Mouse (Mus musculus) kidney, postnatal 0 days (tissue): ENCODE results near the gene Smbd1. TPM values are rescaled to one million over a fixed set of nuclear protein-coding genes. Genes with fewer than 3 reads are reported as not detected.

Source experiments
- ATAC-seq: fragments of 200-750 bp; cut with Nextera tagmentation; replicated peaks from 2 replicates; pipeline ENCODE4 v1.8.0; 2017; ENCODE audit warnings: low read depth, moderate number of reproducible peaks, moderate TSS enrichment, moderate library complexity; ENCODE audit not compliant: low FRiP score
- DNase-seq: peaks from one replicate; pipeline ENCODE4 v3.0.0-alpha.2; 2016; ENCODE audit warnings: low spot score
- H3K27ac ChIP-seq: fragments of 300-500 bp; sonication (generic); 2 replicates; pipeline ENCODE4 v1.5.1; 2014; ENCODE audit warnings: mild to moderate bottlenecking
- H3K27me3 ChIP-seq: fragments of 300-500 bp; sonication (generic); 2 replicates; pipeline ENCODE4 v1.6.1; 2014; ENCODE audit warnings: low read length, mixed read lengths; ENCODE audit not compliant: insufficient read depth
- H3K36me3 ChIP-seq: fragments of 300-500 bp; sonication (generic); 2 replicates; pipeline ENCODE4 v1.6.1; 2014; ENCODE audit warnings: low read length, mixed read lengths; ENCODE audit not compliant: insufficient read depth
- H3K4me1 ChIP-seq: fragments of 300-500 bp; sonication (generic); replicated peaks from 2 replicates; pipeline ENCODE4 v1.6.1; 2014; ENCODE audit warnings: antibody characterized with exemption, low read length, mixed read lengths; ENCODE audit not compliant: insufficient read depth
- H3K4me2 ChIP-seq: fragments of 300-500 bp; sonication (generic); 2 replicates; pipeline ENCODE4 v1.6.1; 2014; ENCODE audit warnings: mild to moderate bottlenecking, low read length, moderate library complexity, mixed read lengths
- H3K4me3 ChIP-seq: fragments of 300-500 bp; sonication (generic); replicated peaks from 2 replicates; pipeline ENCODE4 v1.5.1; 2014; ENCODE audit warnings: low read depth, low read length
- H3K9ac ChIP-seq: fragments of 300-500 bp; sonication (generic); 2 replicates; pipeline ENCODE4 v1.6.1; 2014; ENCODE audit warnings: low read depth, low read length
- H3K9me3 ChIP-seq: fragments of 300-500 bp; sonication (generic); replicated peaks from 2 replicates; pipeline ENCODE4 v1.6.1; 2016; ENCODE audit warnings: low read length, inconsistent platforms, mixed read lengths
- CTCF ChIP-seq: IDR thresholded peaks from 2 replicates; pipeline ENCODE4 v1.5.1; 2016; ENCODE audit warnings: antibody characterized with exemption, low read depth, mild to moderate bottlenecking, moderate library complexity
- WGBS: fragments of 180-500 bp; shearing (Covaris S2); extraction: QIAGEN DNeasy Blood & Tissue Kit; methylation state at CpG from one replicate; pipeline ENCODE4 v1.1.7; 2014; 5-methylcytosine and 5-hydroxymethylcytosine counted together
- polyA plus RNA-seq: library from polyadenylated mRNA; unstranded; fragments of >200 nt; fragmentation: Nextera tagmentation; extraction: Ambion mirVana; gene quantifications from 2 replicates; pipeline ENCODE4 v1.2.1, GENCODE M21; 2015

Gene Smbd1
- polyA plus RNA-seq, 1 experiment from 2014 or later, result 0.24 TPM

GRCm38 (mm10) chr16:32815160-32815605, 4.9 kb upstream of the Smbd1 start:
- Histone ChIP-seq H3K4me3 (peak overlapping the region; percentile 27), H3K36me3 (no peaks in the 10 kb centered on the region), H3K9ac (peak overlapping the region; percentile 32; the same call in 1 of the 2 replicates), H3K4me1 (peaks cover 11% of the 10 kb centered on the region), H3K4me2 (peak overlapping the region; percentile 55), H3K27ac (peak overlapping the region; percentile 68; the same call in 1 of the 2 replicates), H3K9me3 (no peaks in the 10 kb centered on the region), H3K27me3 (no peaks in the 10 kb centered on the region)
- DNase-seq (peak; percentile 85), ATAC-seq (peak; percentile 83)
- WGBS, result under 1% methylated on average over 6 of the region's 6 CpGs
- TF ChIP-seq CTCF, result no peak

GRCm38 (mm10) chr16:32814539-32814938, 4.3 kb upstream of the Smbd1 start:
- peak overlapping the region; percentile 68 for H3K27ac ChIP-seq
- DNase-seq (peak; percentile 64), ATAC-seq (peak; percentile 44)
- 22% methylated on average over 14 of the region's 14 CpGs for WGBS
- no peaks in the 10 kb centered on the region for H3K27me3 ChIP-seq
- peaks cover 11% of the 10 kb centered on the region for H3K4me1 ChIP-seq
- no peaks in the 10 kb centered on the region for H3K36me3 ChIP-seq
- H3K4me2 ChIP-seq, result peak overlapping the region; percentile 55
- H3K9ac ChIP-seq, result peak overlapping the region; percentile 32; the same call in 1 of the 2 replicates
- no peak for TF ChIP-seq CTCF
- peak overlapping the region; percentile 27 for H3K4me3 ChIP-seq
- no peaks in the 10 kb centered on the region for H3K9me3 ChIP-seq

GRCm38 (mm10) chr16:32813771-32814170, 3.5 kb upstream of the Smbd1 start:
- no peak for DNase-seq
- H3K9me3 ChIP-seq, result no peaks in the 10 kb centered on the region
- H3K4me2 ChIP-seq, result no peak overlapping the region
- TF ChIP-seq CTCF, result no peak
- no peak overlapping the region for H3K27ac ChIP-seq
- no peak overlapping the region for H3K9ac ChIP-seq
- no peak overlapping the region for H3K4me3 ChIP-seq
- WGBS, result 81% methylated on average over 3 of the region's 3 CpGs
- ATAC-seq, result no peak
- no peaks in the 10 kb centered on the region for H3K27me3 ChIP-seq
- no peaks in the 10 kb centered on the region for H3K36me3 ChIP-seq
- H3K4me1 ChIP-seq, result peaks cover 11% of the 10 kb centered on the region

DNA sequence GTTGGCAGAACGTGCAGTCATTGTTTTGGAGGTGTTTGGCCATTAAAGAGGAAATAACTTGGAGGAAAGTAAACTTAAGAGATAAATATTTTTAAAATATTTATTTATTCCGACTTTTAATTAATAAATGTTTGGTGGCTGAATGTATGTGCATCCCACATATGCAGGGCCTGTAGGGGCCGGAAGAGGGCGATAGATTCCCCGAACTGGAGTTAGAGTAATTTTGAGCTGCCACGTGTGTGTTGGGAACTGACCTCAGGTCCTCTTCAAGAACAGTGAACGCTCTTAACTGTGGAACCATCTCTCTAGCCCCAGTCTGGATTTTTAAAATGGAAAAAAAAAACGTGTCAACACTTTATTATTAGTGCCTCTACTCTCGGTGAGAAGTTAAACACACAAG, 3.1 kb upstream of the Smbd1 start:
- no peaks in the 10 kb centered on the region for H3K27me3 ChIP-seq
- H3K4me1 ChIP-seq, result peaks cover 11% of the 10 kb centered on the region
- H3K4me2 ChIP-seq, result peak overlapping the region; percentile 21; the same call in 1 of the 2 replicates
- H3K4me3 ChIP-seq, result no peak overlapping the region
- no peaks in the 10 kb centered on the region for H3K36me3 ChIP-seq
- H3K9ac ChIP-seq, result no peak overlapping the region
- ATAC-seq, result no peak
- no peaks in the 10 kb centered on the region for H3K9me3 ChIP-seq
- WGBS, result 54% methylated on average over 9 of the region's 9 CpGs
- no peak for DNase-seq
- no peak overlapping the region for H3K27ac ChIP-seq
- no peak for TF ChIP-seq CTCF

DNA sequence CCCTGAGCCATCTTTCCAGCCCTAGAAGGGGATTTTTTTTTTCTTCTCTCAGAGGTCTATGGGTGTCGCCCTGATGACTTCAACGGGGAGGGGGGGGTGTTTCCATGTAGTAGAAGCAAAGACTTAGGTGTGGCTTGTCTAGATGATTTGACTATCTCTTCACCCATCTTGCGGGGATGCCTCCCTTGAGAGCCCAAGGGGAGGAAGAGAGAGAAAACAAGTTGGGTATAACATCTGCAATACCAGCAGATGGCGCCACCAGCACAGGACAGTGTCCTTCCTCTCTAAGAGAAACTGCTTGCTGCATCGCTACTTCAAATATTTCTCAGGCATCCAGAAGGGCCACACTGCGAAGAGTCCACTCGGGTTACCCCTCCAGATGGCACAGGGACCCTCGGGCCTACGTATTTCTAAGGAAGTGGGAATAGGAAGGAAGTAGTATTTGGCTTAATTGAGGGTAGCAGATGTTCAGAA, 2.6 kb upstream of the Smbd1 start:
- H3K36me3 ChIP-seq, result no peaks in the 10 kb centered on the region
- peak; percentile 94 for DNase-seq
- H3K4me2 ChIP-seq, result peak overlapping the region; percentile 21; the same call in 1 of the 2 replicates
- ATAC-seq, result 0 out of 2 replicates have a peak, but pooled peaks have one; percentile 22
- peak; percentile 95 for TF ChIP-seq CTCF
- no peaks in the 10 kb centered on the region for H3K9me3 ChIP-seq
- no peak overlapping the region for H3K4me3 ChIP-seq
- under 1% methylated on average over 9 of the region's 9 CpGs for WGBS
- no peak overlapping the region for H3K27ac ChIP-seq
- H3K4me1 ChIP-seq, result peaks cover 11% of the 10 kb centered on the region
- H3K27me3 ChIP-seq, result no peaks in the 10 kb centered on the region
- H3K9ac ChIP-seq, result no peak overlapping the region

DNA sequence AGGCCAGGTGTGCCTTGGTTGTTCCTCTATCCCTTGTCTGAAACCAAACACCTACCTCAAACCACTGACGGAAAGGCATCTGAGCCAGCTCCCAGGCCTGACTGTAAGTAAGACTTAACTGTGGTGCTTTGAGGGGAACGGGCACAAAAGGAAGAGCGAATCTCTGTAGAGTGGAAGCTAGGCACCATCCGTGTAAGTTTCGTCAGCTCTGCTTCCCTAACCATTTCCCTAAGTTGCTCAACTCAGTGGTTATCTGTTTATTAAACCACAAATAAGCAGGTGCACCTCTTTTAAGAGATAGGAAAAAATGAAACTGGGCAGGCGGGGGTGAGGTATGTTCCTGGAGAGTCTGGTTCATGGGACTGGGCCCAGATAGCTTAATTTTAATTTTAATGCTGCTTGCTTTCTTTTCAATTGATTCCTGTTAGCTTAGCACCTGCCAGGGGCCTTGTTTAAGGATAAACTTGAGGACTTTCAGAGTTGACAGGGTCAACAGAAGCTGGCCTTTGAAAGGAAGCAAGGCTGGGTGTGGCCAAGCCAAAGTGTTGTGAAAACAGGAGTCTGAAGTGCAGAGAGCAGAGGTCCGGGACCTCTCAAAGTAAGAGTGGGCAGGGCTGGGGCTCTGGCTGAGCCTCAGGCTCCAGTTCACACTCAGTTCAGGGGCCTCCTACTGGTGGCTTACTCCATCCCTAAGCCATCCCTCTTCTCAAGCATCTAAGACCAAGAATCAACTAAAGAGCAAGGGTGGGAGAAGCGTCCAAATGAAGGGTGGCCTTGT, 2.7 kb downstream of the Smbd1 start:
- Histone ChIP-seq H3K4me1 (no peaks in the 10 kb centered on the region), H3K9ac (no peak overlapping the region), H3K4me3 (no peak overlapping the region), H3K27me3 (no peaks in the 10 kb centered on the region), H3K4me2 (no peak overlapping the region), H3K9me3 (no peaks in the 10 kb centered on the region), H3K36me3 (no peaks in the 10 kb centered on the region), H3K27ac (no peak overlapping the region)
- 58% methylated on average over 8 of the region's 8 CpGs for WGBS
- TF ChIP-seq CTCF, result peak; percentile 15; the same call in 1 of the 2 replicates
- ATAC-seq, result no peak
- no peak for DNase-seq
